Mouse (Mus musculus) telencephalon, adult 2 months (tissue): ENCODE data around the gene Nktr.

ENCODE experiments used
- DNase-seq: peaks from one replicate; pipeline ENCODE4 v3.0.0-alpha.2; 2011; ENCODE audit warnings: low read depth, low spot score

The Nktr gene

DNA sequence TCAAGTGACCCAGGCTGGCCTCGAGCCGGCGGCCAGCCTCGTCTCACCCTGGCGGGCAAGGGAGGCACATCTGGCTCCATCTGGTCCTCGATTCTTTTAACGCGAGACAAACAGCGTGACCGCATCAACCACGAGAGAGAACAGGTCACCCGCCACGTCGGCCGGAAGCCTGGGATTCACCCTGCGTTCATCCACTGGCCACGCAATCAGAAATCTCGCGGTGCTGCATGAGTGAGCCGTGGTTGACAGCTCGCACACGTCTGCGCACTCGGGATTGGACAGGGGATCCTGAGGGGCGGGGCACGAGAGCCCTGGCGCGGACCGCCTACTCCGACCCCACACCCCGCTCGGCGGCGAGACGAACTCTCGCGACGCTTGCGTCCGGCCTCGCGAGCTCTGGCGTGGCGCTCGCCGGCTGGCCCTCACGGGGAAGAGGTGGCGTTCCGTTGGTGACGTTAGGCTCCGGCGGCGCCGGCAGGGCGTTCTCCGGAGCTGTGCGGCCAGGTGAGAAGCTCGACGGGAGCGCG is at the start of gene Nktr:
Gene Nktr, plus strand, starts transcription at position 378 of the 527 bp plus-strand sequence.
- peak; percentile 97 for DNase-seq

DNA sequence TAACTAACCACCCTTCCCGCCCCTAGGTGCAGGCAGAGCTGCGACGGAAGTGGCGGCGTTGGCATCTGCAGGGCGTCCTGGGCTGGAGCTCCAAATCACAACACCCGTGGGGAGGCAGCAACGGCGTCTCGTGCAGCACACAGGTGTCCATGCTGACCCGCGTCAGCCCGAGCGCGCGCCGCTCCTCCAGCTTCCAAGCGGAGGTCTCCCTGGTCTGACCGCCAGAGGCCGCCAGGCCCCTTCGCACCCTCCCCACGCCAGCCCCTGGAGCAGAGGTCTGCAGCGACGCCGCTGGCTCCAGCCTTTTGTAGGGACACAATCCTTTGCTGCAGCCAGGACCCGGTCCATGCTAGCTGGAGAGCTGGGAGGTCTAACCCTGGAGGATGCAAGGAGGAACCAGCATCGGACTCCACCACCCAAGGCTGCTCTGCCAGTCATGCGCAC is 49.6 kb upstream of the Nktr start:
- no peak for DNase-seq

DNA sequence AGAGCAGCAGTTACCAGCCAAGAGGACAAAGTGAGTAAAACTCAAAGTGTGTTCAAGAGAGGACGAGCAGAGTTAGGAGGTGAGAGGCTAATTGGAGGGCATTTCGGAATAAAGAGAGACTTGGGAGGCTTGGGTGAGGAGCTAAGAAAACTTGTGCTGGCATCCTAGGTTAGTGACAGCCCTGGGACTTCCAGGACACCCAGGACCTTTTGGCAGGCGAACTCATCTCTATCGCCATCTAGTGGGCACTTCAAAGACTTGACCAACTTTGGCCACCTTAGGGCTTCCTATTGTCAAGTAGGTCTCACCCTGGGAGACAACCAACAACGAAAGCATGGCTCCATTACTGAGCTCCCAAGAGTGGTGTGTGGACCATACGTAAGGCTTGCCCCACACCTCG is 47.7 kb upstream of the Nktr start:
- no peak for DNase-seq

DNA sequence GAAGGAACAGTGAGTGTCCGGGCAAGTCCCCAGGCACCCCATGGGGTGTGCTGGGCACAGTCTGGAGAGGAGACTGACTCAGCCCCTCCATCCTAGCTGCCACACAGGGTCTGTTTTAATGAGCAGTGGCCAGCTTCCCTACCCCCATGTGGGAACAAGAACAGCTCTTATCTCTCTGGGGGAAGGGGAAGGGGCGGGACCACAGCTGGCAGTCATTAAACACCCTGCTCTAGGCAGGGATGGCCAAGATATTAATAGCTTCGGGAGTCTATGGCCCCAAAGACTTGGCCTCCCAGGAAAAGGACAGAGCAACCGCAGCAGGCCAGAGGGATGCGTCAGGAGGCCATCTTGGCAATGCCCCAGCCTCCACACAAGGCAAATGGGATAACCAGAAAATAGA is 46.7 kb upstream of the Nktr start:
- no peak for DNase-seq

DNA sequence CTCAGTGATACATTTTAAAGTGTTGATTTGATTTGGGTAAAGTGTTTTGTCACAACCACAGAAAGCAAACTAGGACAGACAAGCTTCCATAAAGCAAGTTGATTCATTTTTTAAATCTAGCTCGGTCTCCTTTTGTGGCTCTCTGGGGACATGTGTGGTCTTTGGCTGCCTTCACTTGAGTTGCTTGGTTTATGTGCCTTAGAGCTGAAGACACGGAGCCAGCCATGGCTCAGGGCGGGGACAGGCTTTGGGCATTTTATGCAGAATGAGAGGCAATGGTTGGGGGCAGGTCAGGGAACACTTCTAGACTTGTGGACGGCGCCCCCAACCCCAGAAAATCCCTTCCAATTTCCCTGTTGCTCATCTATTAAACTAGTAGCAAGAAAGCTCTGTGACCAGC is 45.3 kb upstream of the Nktr start:
- no peak for DNase-seq

DNA sequence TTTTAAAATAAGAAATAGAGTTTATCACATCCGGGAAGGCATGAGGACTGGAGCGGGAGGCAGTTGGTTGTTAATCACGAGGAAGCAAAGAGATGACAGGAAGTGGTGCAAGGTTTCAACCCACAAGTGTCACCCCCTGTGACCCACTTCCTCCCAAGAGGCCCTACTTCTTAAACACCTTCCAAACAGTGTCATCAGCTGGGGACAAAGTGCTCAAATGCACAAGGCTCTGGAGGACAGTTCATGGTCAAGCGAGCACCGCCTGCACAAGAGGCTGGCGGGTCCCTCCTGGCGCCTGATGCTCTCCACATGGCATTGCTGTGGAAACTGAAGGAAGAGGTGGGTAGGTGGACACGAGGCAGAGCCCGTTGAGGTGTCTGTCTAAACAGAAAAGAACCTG is 44.0 kb upstream of the Nktr start:
- DNase-seq, result no peak

DNA sequence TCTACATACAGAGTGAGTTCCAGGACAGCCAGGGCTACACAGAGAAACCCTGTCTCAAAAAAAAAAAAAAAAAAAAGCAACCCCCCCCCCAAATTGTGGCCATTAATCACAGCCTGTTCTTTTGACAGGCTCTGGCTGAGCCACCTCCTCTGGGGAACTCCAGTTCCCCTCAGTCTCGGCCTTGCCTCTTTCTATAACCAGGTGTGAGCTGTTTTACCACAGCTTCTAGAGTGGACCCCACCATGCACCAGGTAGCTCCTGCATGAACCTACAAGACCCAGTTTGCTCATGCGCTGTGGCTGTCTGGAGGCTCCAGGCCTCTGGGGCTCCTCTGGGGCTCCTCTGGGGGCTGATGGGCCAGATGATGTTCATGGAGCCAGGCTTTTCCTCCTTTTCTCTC is 43.4 kb upstream of the Nktr start:
- no peak for DNase-seq

DNA sequence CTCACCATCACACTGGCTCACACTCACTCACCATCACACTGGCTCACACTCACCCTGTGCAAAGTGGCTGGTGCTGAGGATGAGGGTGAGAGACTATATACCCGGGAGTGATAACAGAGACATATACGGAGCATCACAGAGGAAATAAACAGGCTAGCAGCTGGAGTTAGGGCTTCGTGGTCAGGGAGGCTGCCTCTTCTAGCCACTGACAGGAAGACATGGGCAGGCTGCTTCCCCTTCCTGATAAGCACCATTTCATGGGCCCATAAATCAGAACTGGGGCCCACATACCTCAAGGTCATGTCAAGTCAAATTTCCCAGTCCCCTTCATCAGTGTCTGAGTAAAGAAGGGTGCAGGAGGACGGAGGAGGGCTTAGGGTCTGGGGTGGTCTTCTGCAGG is 41.9 kb upstream of the Nktr start:
- no peak for DNase-seq

DNA sequence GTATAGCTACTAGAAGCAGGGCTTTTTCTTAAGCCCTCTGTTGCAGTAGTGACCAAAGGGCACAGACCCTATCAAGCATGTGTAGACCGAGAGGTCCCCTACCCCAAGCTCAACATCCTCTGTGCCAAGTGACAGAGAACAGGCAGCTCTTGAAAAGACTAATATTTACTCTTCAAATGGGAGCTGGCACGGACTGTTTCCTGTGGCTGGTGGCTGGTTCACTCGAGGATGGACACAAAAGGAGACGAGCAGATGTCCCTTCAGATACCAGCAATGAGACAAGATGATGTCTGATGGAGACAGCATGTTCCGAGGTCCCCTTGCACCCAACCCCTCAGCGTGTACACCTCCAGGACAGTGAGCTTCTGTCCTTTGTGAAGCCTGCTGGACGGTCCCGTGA is 41.5 kb upstream of the Nktr start:
- no peak for DNase-seq

DNA sequence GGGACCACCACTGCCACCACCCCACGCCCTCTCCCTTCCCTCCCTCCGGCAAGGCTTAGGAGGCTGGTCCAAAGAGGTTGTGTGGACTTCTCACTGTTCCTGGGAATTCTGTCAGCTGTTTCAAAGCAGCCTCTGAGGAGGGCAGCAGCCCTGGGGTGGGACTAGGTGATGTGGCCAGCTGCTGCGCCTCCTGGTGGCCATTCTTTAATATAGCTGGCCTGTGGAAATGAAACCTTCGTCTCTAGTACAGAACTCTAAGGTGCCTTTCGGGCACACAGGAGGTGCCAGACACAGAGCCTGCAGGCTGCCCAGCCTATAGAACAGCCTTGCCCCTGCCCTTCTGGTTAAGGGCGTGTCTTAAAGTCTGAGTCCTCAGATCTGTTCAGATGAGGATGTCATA is 39.4 kb upstream of the Nktr start:
- no peak for DNase-seq

DNA sequence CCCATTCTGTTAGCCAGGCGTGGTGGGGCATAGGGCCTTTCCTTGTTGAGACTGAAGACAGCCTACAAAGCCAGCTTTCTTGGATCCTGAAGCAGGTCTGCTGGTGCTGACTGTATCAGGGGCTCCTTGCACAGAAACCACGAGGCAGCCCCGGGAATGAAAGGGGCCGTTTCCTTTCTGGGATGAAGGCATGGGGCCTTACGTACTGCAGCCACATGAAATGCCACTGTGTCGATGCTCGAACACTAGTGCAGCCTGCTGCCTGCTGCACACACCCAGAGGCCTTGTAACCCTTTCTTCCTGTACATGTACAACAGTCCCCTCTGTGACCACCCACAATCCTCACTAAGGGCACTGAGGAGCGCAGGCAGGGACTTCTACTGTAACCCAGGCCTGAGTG is 37.8 kb upstream of the Nktr start:
- no peak for DNase-seq

DNA sequence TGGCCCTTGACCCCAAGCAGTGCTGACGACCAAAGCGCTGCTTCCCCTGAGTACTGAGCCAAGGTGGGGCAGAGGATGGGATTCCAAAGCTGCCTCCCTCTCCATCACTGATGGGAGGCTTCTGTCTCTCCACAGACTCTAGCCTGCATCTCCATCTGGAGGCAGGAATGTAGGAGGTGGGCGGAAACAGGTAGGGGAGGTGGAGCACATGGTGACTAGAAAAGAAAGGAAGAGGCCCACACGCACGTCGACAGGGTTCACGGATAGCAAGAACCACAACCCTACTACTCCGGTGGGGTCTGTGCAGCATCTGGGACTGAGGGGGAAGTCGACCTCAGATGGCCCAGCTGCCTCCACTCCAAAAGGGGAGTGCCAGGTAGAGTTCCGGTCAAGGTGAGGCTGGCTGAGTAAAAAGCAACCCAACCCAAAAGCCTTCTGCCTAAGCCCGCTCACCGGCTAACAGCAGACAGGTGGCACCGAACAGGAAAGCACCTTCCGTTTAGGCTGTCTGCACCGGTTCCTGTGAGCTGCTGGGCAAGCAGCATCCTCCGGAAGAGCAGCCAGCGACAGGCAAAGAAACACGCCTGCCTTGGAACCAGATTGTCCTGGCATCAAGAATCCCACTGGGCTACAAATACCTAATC is 36.8 kb upstream of the Nktr start:
- DNase-seq, result no peak

DNA sequence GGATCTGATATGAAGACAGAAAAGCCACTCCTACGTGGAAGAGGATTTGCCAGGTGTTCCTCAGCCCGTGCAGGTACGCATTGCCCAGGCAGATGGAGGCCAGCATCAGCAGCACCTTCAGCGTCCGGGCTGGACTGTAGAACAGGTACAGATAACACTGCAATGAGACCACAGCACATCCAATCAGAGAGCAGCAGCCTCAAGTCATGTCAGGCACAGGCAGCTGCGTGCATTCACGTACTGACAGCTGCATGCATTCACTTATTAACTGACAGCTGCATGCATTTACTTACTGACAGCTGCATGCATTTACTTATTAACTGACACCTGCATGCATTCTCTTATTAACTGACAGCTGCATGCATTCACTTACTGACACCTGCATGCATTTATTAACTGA is 34.3 kb upstream of the Nktr start:
- DNase-seq, result no peak

DNA sequence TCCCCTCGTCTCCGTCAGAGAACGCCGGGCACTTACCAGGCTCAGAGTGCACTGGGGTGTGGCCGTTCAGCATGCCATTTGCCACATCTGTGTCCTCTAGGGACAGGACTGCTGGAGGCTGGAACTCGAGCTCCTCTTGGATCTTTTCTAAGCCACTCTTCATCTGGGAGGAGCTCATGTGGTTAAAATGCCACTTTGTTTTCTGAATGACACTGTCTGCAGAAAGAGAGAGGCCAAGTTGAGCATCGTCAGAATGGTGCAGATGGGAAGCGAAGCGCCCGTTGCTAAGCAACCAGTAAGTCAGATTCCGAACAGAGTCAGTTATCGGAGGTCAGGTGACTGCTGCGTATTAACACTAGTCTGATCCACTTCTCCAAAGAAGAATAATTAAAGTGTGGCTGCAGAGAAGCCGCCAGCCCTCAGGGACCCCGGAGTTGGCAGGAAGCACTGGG is 28.7 kb upstream of the Nktr start:
- peak; percentile 80 for DNase-seq

DNA sequence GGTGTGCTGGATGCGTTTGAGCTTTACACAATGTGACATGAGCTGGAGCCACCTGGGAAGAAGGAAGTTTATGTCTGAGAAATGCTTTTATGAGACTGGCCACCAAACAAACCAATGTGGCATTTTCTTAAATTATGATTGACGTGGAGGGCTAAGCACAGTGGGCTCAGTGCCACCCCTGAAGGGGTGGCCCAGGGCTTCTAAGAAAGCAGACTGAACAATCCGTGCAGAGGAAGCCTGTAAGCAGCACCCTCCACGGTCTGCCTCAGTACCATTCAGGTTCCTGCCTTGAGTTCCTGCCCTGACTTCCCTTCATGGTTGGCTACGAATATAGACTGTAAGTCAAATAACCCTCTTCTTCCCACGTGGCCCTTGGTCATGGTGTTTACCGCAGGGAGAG is 28.2 kb upstream of the Nktr start:
- no peak for DNase-seq

DNA sequence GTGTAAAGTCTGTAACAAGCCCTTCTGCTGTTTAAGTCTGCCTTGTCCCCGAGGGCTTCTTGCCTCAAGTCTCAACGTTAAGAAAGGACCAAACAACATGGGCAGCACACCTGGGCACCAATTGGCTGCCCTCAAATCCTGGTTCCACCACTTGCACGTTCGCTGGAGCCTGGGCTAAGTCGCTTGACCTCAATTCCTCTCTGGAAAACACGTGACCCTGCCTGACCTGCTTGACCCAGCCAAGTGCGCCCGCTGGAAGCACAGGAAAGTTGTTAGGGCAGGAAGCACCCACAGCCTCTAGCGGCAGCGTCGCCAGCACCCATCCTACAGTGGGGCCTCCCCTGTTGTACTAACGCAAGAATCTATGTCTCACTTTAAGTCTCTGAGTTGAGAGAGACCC is 24.2 kb upstream of the Nktr start:
- DNase-seq, result no peak

DNA sequence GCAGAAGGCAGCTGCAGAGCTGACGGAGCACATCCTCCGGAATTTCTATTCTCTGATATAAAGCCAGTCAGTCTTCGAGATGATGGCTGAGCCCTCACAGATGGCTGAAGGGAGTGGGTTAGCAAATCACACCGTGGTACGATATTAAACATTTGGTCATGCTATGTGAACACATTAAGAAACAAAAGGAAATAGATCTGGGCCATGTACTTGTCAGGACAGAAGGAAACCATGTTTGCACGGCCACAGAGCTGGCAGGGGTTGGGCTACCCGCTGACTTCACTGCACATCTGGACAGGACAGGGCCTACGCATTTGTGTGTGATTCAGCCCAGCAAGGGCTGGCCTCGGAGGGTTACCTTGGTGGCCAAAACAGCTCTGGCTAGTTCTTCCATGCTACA is 22.3 kb upstream of the Nktr start:
- no peak for DNase-seq

DNA sequence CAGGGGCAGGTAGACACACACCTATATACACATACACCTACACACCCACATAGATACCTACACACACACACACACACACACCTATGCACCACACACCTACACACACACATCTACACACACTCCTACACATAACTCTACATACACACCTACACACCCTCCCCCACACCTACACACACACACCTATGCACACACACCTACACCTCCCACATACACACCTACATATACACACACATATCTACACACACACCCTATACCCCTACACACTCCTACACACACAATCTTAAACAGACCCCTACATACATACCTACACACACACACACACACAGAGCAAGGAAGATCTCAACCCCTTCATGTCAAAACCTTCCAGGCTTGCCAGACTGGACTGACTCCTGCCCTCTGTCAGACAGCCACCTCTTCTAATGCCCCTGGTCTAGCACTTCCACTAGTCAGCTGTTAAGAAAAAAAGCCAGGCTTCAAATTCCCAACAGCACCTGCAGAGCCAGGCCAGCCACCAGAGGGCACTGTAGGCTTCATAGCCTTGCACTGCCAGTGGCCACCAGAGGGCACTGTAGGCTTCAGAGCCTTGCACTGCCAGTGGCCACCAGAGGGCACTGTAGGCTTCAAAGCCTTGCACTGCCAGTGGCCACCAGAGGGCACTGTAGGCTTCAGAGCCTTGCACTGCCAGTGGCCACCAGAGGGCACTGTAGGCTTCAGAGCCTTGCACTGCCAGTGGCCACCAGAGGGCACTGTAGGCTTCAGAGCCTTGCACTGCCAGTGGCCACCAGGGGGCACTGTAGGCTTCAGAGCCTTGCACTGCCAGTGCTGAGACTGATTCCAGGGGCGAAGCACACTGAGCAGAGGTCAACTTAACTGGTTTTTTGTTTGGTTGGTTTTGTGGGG is 21.6 kb upstream of the Nktr start:
- DNase-seq, result no peak

DNA sequence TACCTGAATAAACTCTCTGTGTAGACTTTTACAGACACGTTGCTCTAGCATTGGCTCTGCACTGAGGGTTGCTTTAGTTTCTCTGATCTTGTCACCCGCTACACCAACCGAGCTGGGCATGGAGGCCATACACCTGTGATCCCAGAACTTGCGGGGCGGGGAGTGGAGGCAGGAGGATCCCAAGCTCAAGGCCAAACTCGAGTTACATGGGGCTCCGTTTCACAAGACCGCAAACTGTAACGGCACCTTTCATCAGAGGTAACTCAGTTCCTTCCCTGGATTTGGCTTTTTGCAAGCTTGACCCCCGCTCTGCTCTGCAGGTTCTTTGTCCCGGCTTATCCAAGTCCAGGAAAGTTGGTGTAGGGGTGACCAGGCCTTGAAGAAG is 14.7 kb upstream of the Nktr start:
- DNase-seq, result no peak

DNA sequence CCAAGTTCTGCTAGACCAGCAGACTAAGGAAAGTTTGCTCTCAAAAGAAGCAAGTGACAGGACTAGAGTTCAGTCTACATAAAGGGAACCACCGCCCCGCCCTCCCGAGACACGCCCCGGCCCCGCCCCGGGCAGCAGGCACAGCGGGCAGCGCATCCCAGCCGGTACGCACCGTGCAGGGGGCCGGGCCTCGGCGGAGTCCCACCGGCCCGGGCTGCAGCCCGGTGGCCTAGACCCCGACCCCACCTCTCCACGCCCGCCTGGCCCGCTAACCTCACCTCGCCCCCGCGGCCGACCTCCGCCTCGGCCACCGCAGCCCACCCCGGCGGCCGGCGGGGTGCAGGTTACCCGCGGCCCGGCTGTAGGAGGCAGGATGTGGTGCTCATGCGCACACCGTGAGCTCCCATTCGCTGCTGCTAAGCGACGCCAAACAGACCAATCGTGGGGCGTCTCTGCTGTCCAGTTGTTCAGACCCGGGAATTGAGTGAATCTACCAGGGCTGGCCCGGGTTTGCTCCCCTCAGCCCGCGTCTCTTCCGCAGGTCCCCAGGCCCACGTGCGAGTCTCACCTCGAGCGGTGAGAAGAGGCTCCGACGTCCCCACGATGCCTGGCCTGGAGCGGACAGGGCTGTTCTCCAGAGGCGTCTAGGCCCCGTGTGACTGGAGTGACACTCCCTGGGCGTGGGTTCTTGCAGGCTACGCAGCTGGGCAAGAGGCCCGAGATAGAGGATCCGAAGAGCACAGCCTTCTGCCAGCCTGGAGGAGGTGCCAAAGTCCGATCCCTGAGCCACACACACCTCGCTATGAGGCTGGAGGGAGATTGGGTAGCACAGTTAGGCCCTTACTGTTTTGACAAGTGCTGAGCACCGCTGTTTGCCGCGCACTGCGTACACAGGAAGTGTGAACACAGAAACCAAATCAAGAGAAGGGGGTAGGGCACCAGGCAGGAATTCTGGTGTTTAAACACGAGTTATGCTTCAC is 14.0 kb upstream of the Nktr start, which contains the start of gene Sec22c:
Gene Sec22c, minus strand, starts transcription at position 845 of the 980 bp plus-strand sequence.
- DNase-seq, result peak; percentile 88

DNA sequence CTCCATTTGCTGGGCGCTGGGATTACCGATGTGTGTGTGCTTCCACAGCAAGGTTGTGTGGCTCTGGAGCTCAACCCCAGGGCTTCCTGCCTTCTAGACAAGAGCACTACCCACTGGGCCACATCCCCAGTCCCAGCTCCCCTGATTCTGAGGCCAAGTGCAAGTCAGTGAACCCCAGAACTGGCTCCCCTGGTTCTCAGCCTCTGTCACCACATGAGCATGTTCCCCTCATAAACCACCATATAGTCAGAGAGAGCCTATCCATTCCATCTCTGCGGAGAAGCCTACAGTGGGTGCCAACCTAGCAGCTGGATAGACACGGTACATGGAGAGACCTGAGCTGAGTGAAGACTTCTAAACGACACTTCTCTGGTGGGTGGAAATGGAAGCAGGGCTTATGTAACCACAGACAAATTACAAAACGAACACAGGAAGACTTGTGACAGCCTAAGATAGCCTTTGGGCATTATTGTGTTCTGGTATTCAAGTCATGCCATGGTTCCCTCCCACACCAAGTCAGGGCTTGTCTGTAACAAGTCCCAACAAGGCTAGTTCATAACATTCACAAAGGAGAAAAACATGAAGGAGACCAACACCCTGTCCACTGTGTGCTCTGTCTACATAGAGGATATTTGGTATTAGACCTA is 12.8 kb upstream of the Nktr start:
- DNase-seq, result no peak
